Mouse (Mus musculus) E14TG2a.4 (cell line): ENCODE results near the gene Prkca.

Experiments
- H3K27me3 ChIP-seq: 2 replicates; pipeline ENCODE4 v1.6.1; 2014; ENCODE audit warnings: low read length, control low read depth; ENCODE audit not compliant: insufficient read depth
- H3K36me3 ChIP-seq: 2 replicates; pipeline ENCODE4 v1.6.1; 2014; ENCODE audit warnings: low read length, control low read depth; ENCODE audit not compliant: insufficient read depth
- H3K4me1 ChIP-seq: replicated peaks from 2 replicates; pipeline ENCODE4 v1.6.1; 2014; ENCODE audit warnings: low read depth, low read length, control low read depth
- H3K4me3 ChIP-seq: replicated peaks from 2 replicates; pipeline ENCODE4 v1.5.1; 2014; ENCODE audit warnings: mild to moderate bottlenecking, low read length
- H3K9me3 ChIP-seq: 2 replicates; pipeline ENCODE4 v1.6.1; 2014; ENCODE audit warnings: low read length, control low read depth
- CTCF ChIP-seq: conservative IDR thresholded peaks from 2 replicates; pipeline ENCODE4 v1.5.1; 2014; ENCODE audit warnings: low read length
- NANOG ChIP-seq: IDR thresholded peaks from 2 replicates; pipeline ENCODE4 v1.6.1; 2014; ENCODE audit warnings: borderline replicate concordance, low read length, mixed read lengths
- POU5F1 ChIP-seq: IDR thresholded peaks from 2 replicates; pipeline ENCODE4 v1.6.1; 2014; ENCODE audit warnings: low read length, borderline replicate concordance

The Prkca gene

DNA sequence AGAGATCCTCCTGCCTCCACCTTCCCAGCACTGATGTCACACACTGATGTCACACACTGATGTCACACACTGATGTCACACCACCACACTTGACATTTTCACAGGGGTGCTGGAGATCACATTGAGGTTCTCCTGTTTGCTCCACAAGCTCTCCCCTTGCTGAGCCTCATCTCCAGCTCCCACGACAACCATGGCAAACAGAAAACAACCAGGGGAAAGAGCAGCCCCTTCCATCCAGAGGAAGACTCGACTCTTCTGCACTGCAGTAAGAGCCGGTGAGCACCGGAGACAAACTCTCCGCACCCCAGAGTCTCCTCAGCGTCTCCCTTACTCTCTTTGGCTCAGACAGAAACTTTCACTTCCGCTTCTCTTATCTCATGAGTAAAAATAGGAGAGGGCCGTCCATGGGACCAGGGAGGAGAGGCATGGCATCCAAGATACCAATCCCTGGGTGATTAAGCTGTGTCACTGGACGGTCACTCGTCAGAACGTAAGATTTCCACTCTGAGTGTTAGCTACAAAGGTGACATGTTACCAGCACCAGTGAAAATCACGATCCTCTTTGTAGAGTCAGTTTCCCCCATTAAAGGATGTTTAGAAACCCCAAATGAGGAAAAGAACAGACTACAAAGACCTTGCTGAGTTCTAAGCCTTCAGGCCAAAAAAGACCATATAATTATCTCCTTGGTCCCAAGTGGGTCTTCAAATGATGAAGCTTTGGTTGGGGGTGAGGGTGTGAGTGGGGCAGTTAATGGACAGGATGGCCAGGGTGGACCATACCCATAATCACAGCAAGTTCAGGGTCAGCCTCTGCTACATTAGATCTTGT lies 95.3 kb downstream of the Prkca start:
- TF ChIP-seq CTCF, result no peak
- TF ChIP-seq NANOG, result no peak
- TF ChIP-seq POU5F1, result no peak

DNA sequence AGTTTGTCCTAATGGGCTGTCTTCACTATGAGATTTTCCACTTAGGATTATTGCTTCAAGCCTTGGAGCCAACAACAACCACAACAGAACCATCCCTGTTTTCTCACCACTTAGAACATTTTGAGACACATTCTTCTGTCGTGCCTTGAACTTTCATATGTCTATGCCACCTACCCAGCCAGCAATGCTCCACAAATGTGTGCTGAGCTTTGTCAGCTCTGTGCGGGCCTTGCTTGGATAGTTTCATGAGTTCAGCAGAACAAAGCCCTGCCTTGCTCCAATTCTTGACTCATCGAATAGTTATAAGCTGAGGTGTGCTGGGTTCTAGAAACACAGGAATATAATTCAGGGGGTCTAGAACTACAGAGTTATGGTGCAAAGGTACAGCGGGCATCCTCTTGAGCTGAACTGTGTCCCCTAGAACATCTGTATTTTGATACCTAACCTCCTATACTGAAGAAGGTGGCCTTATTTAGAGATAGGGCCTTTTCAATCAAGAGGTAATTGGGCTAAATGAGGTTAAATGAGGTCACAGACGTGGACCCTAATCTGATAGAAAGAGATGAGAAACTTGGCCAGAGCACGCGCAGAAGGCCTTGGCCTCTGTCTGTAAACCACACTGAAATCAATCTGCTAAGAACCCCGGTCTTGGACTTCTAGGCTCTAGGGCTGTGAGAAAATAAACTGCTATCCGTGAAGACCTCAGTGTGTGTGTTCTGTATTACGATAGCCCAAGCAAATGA lies 96.4 kb downstream of the Prkca start:
- TF ChIP-seq NANOG (no peak), CTCF (no peak)
- Histone ChIP-seq H3K36me3 (no peaks in the 10 kb centered on the region), H3K27me3 (peaks cover 13% of the 10 kb centered on the region; the same call in 1 of the 2 replicates)

More for the DNA sequence above, 95.3 kb downstream of the Prkca start:
- H3K9me3 ChIP-seq, result no peaks in the 10 kb centered on the region; the same call in 1 of the 2 replicates
- no peak overlapping the region for H3K4me3 ChIP-seq
- peaks cover 17% of the 10 kb centered on the region; the same call in 1 of the 2 replicates for H3K27me3 ChIP-seq
- peaks cover 7% of the 10 kb centered on the region; the same call in 1 of the 2 replicates for H3K4me1 ChIP-seq
- no peaks in the 10 kb centered on the region for H3K36me3 ChIP-seq

DNA sequence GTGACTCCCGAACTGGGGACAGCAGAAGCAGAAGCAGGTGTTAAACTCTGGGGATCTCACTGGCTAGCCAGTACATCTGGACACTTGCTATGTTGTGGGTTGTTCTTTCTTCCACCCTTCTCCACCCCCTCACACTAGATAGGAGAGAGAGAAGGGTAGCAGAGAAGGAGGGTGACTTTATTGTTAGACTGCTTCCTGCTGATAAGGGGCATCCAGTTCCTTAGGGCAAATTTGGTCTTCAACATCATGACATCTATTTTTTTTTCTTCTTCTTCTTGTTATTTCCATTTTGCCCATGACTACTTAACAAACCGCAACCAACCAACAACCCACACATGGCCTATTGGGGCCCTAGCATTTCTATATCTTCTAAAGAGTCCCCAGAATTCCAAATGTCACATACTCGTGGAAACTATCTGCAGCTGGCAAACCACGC lies 97.4 kb downstream of the Prkca start:
- H3K9me3 ChIP-seq, result no peaks in the 10 kb centered on the region; the same call in 1 of the 2 replicates
- peaks cover 11% of the 10 kb centered on the region for H3K4me1 ChIP-seq
- H3K27me3 ChIP-seq, result peaks cover 12% of the 10 kb centered on the region; the same call in 1 of the 2 replicates
- no peaks in the 10 kb centered on the region for H3K36me3 ChIP-seq
- H3K4me3 ChIP-seq, result no peak overlapping the region
- no peak for TF ChIP-seq POU5F1
- no peak for TF ChIP-seq CTCF
- TF ChIP-seq NANOG, result no peak

More for the DNA sequence above, 96.4 kb downstream of the Prkca start:
- H3K9me3 ChIP-seq, result no peaks in the 10 kb centered on the region; the same call in 1 of the 2 replicates
- no peak overlapping the region for H3K4me3 ChIP-seq
- H3K4me1 ChIP-seq, result peaks cover 7% of the 10 kb centered on the region; the same call in 1 of the 2 replicates

DNA sequence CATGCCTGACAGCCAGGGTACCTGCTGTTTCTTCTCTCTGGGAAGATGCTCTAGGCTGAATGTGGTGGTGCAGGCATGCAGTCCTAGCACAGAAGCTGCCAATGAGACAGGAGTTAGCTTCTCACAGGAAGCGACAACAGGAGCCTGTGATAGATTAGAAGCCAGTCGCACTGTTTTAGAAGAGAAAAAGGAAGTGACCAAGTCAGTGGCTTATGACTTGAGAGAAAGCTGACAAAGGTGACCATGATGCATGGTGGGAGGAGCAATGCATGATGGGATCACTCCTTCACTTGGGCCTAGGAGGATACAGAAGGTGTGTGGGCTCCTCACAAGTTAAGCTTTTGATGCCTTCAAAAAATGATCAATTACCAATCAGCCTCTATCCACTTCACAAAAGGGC lies 99.5 kb downstream of the Prkca start:
- Histone ChIP-seq H3K36me3 (no peaks in the 10 kb centered on the region), H3K4me3 (no peak overlapping the region), H3K4me1 (peaks cover 22% of the 10 kb centered on the region), H3K27me3 (peaks cover 9% of the 10 kb centered on the region), H3K9me3 (no peaks in the 10 kb centered on the region)
- TF ChIP-seq CTCF (no peak), POU5F1 (no peak), NANOG (no peak)

DNA sequence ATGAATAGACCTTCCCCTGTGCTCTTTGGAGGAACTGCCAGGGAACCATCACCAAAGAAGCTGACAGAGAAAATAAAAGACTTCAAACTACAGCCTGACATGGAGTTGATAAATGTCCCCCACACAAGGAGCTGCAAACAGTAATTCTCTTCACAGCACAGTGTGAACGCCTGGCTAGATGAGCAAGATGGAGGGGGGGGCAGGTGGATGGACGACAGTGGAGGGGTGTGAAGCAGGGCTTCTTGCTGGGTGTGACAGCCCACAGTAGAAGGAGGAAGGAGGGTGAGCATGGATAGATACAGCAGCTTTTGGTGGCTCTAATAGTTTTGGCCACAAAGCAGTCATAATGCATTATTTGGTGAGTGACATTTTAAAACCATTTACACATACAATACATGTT lies 100.1 kb downstream of the Prkca start:
- H3K36me3 ChIP-seq, result no peaks in the 10 kb centered on the region
- H3K9me3 ChIP-seq, result no peaks in the 10 kb centered on the region
- peaks cover 22% of the 10 kb centered on the region for H3K4me1 ChIP-seq
- peaks cover 10% of the 10 kb centered on the region for H3K27me3 ChIP-seq
- H3K4me3 ChIP-seq, result no peak overlapping the region
- no peak for TF ChIP-seq NANOG
- no peak for TF ChIP-seq CTCF
- TF ChIP-seq POU5F1, result no peak

DNA sequence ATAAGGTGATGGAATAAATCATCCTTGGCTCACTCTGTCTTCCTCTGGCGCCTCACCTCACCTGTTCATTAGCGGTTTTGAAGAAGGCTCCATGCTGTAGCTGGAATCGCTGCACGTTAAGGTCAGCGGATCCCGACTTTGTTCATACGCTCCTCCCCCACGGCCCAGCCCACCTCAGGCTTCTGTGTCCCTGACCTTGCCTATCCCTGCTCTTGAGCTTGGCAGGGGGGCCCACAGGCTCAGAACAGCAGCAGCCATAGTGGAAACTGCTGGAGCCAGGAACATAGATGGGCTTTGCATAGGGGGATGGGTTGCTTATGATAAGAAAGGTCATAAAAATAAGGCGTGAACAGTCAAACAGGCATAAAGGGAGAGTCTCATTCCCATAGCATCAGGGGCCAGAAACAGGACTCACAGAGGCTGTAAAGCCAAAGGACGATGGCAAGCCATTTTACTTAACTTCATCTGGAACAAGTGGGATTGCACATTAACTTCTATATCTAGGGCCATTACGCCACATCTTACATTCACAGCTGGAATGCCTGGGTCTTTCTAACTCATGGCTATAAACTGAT lies 102.7 kb downstream of the Prkca start:
- TF ChIP-seq POU5F1 (no peak), CTCF (no peak), NANOG (no peak)
- Histone ChIP-seq H3K27me3 (peaks cover 5% of the 10 kb centered on the region), H3K9me3 (no peaks in the 10 kb centered on the region)

DNA sequence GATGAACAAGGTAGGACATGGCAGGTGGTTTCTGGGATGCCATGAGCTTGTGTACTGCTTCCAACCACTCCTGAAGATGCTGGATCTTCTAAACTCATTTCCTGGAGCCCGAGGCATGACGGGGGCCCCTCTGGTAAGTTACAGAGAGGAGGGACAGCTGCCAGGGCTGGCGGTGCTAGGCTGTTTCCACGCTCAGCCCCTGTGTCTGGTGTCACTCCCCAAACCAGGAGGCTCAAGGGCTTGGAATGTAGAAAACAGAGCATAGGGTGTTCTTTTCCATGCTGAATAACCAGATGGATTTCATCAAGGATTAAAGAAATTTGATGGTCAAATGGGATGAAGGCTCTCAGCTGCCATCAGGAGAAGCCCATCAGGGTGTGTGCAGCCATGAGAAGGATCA lies 104.6 kb downstream of the Prkca start:
- H3K27me3 ChIP-seq, result peaks cover 5% of the 10 kb centered on the region
- H3K36me3 ChIP-seq, result no peaks in the 10 kb centered on the region
- H3K4me1 ChIP-seq, result peaks cover 15% of the 10 kb centered on the region
- H3K9me3 ChIP-seq, result no peaks in the 10 kb centered on the region
- no peak for TF ChIP-seq NANOG
- TF ChIP-seq CTCF, result no peak
- no peak for TF ChIP-seq POU5F1
- H3K4me3 ChIP-seq, result no peak overlapping the region

More for the DNA sequence above, 102.7 kb downstream of the Prkca start:
- H3K4me3 ChIP-seq, result no peak overlapping the region
- H3K36me3 ChIP-seq, result no peaks in the 10 kb centered on the region
- H3K4me1 ChIP-seq, result peaks cover 22% of the 10 kb centered on the region

DNA sequence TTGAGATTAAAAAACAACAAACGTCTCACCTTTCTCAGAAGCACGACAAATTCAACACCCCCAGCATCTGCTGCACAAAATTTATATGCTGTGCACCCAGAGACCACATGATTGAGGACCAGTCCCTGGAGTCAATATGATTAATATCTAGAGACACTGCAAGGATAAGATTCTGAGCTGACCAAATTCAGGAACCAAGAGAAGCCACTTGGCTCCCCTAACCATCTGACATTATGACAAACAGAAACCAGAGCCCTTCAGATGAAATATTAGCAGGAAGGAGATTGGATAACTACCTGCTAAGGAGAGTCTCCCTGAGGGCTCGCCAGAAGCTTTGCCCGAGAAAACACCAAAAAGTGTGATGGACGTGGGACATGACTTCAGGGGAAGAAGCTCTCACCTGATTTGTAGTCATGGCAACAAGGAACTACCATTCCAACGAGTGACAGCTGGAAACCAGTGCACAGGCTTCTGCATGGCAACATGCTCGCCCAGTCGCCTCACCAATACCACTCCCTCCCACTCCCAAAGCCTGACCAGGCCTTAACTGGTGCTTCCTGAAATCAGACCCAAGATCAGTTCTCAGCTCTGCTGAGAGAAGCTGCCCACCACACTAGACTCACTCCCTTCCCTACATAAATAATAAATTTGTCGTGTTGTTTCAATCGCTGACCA lies 106.8 kb downstream of the Prkca start:
- peaks cover 5% of the 10 kb centered on the region; the same call in 1 of the 2 replicates for H3K27me3 ChIP-seq
- peaks cover 15% of the 10 kb centered on the region for H3K4me1 ChIP-seq
- no peaks in the 10 kb centered on the region for H3K36me3 ChIP-seq
- TF ChIP-seq POU5F1 (no peak), CTCF (no peak), NANOG (no peak)
- H3K9me3 ChIP-seq, result no peaks in the 10 kb centered on the region
- no peak overlapping the region for H3K4me3 ChIP-seq
